Mouse (Mus musculus): ENCODE data around the gene Esrrb. TPM values are rescaled to one million over a fixed set of nuclear protein-coding genes. Genes with fewer than 3 reads are reported as not detected.

The Esrrb gene
- polyA plus RNA-seq, 1 experiment from 2014 or later: 0.06 TPM

- Histone ChIP-seq H3K4me1 (no peaks in the 10 kb centered on the region), H3K27ac (no peak overlapping the region), H3K27me3 (ENCODE audit: low read depth, poor library complexity, severe bottlenecking) (0 out of 2 replicates have a peak, but pooled peaks cover 6% of the 10 kb centered on the region), H3K9me3 (replicated peaks) (no peaks in the 10 kb centered on the region), H3K36me3 (no peaks in the 10 kb centered on the region), H3K4me3 (no peak overlapping the region)
- 49% methylated on average over 10 of the region's 10 CpGs for WGBS
- DNase-seq (ENCODE audit: low spot score): no peak
Observed at GRCm38 (mm10) chr12:86556796-86557517, 196.0 kb downstream of the Esrrb start.

GRCm38 (mm10) chr12:86558889-86559288, 198.0 kb downstream of the Esrrb start:
- no peaks in the 10 kb centered on the region for H3K4me1 ChIP-seq
- WGBS: 92% methylated on average over 9 of the region's 9 CpGs
- 0 out of 2 replicates have a peak, but pooled peaks cover 6% of the 10 kb centered on the region for H3K27me3 ChIP-seq (ENCODE audit: low read depth, poor library complexity, severe bottlenecking)
- no peaks in the 10 kb centered on the region for H3K36me3 ChIP-seq
- no peak overlapping the region for H3K4me3 ChIP-seq
- H3K27ac ChIP-seq: no peak overlapping the region
- no peak for DNase-seq (ENCODE audit: low spot score)
- H3K9me3 ChIP-seq (replicated peaks): no peaks in the 10 kb centered on the region

GRCm38 (mm10) chr12:86562705-86563104, 201.8 kb downstream of the Esrrb start:
- WGBS: 87% methylated on average over 3 of the region's 3 CpGs

GRCm38 (mm10) chr12:86565996-86566395, 205.1 kb downstream of the Esrrb start:
- Histone ChIP-seq H3K36me3 (no peaks in the 10 kb centered on the region), H3K4me1 (no peaks in the 10 kb centered on the region), H3K9me3 (replicated peaks) (no peaks in the 10 kb centered on the region), H3K27me3 (ENCODE audit: low read depth, poor library complexity, severe bottlenecking) (no peaks in the 10 kb centered on the region), H3K4me3 (no peak overlapping the region), H3K27ac (no peak overlapping the region)
- DNase-seq (ENCODE audit: low spot score): no peak
- 81% methylated on average over 5 of the region's 5 CpGs for WGBS

More at GRCm38 (mm10) chr12:86562705-86563104, 201.8 kb downstream of the Esrrb start:
- H3K4me1 ChIP-seq: no peaks in the 10 kb centered on the region
- no peaks in the 10 kb centered on the region for H3K36me3 ChIP-seq
- no peak for DNase-seq (ENCODE audit: low spot score)
- no peak overlapping the region for H3K4me3 ChIP-seq
- no peak overlapping the region for H3K27ac ChIP-seq
- H3K27me3 ChIP-seq (ENCODE audit: low read depth, poor library complexity, severe bottlenecking): no peaks in the 10 kb centered on the region
- no peaks in the 10 kb centered on the region for H3K9me3 ChIP-seq (replicated peaks)

Other genes starting within 250 kb of the Esrrb start
- 14.9 and 18.0 TPM in 2 replicates for gene Gpatch2l, start 119.3 kb upstream of the Esrrb start, polyA plus RNA-seq (2016; fragmentation: Nextera tagmentation; extraction: Ambion mirVana)

All from limb, embryonic 10.5 days (tissue).